Mouse (Mus musculus): ENCODE measurements around the gene Gm20388. TPM values are rescaled to one million over a fixed set of nuclear protein-coding genes. Genes with fewer than 3 reads are reported as not detected.

Gm20388 gene
- polyA plus RNA-seq, 1 experiment from 2014 or later, result not detected

GRCm38 (mm10) chr8:124240932-124241331, 4330.3 kb downstream of the Gm20388 start:
- no peak overlapping the region for H3K9ac ChIP-seq (replicated peaks)
- H3K27me3 ChIP-seq, result no peaks in the 10 kb centered on the region
- no peaks in the 10 kb centered on the region for H3K9me3 ChIP-seq
- WGBS, result 82% methylated on average over 8 of the region's 8 CpGs
- H3K4me3 ChIP-seq, result no peak overlapping the region
- peaks cover 28% of the 10 kb centered on the region for H3K4me1 ChIP-seq
- H3K4me2 ChIP-seq (replicated peaks), result no peak overlapping the region
- H3K27ac ChIP-seq (replicated peaks), result 0 out of 2 replicates have a peak overlapping the region, but pooled peaks have one; percentile 20
- no peak for ATAC-seq (replicated peaks)
- H3K36me3 ChIP-seq, result peaks cover 8% of the 10 kb centered on the region

GRCm38 (mm10) chr8:124242208-124242607, 4331.6 kb downstream of the Gm20388 start:
- H3K9ac ChIP-seq (replicated peaks), result no peak overlapping the region
- H3K27me3 ChIP-seq, result no peaks in the 10 kb centered on the region
- no peak for ATAC-seq (replicated peaks)
- 74% methylated on average over 6 of the region's 6 CpGs for WGBS
- no peak overlapping the region for H3K4me3 ChIP-seq
- peaks cover 8% of the 10 kb centered on the region for H3K36me3 ChIP-seq
- H3K9me3 ChIP-seq, result no peaks in the 10 kb centered on the region
- H3K4me2 ChIP-seq (replicated peaks), result no peak overlapping the region
- H3K27ac ChIP-seq (replicated peaks), result no peak overlapping the region
- H3K4me1 ChIP-seq, result peaks cover 30% of the 10 kb centered on the region

- H3K36me3 ChIP-seq, result peaks cover 8% of the 10 kb centered on the region
- no peak for ATAC-seq (replicated peaks)
- WGBS, result 96% methylated on average over 5 of the region's 5 CpGs
- no peak overlapping the region for H3K27ac ChIP-seq (replicated peaks)
- H3K4me1 ChIP-seq, result peaks cover 36% of the 10 kb centered on the region
- H3K4me2 ChIP-seq (replicated peaks), result no peak overlapping the region
- no peak overlapping the region for H3K9ac ChIP-seq (replicated peaks)
- H3K27me3 ChIP-seq, result no peaks in the 10 kb centered on the region
- H3K9me3 ChIP-seq, result no peaks in the 10 kb centered on the region
- H3K4me3 ChIP-seq, result no peak overlapping the region
Observed at GRCm38 (mm10) chr8:124242913-124243312, 4332.3 kb downstream of the Gm20388 start.

- WGBS, result 78% methylated on average over 6 of the region's 6 CpGs
- peaks cover 23% of the 10 kb centered on the region for H3K4me1 ChIP-seq
- no peak for ATAC-seq (replicated peaks)
- H3K36me3 ChIP-seq, result peaks cover 8% of the 10 kb centered on the region
- H3K4me3 ChIP-seq, result no peak overlapping the region
- no peak overlapping the region for H3K4me2 ChIP-seq (replicated peaks)
- H3K9me3 ChIP-seq, result no peaks in the 10 kb centered on the region
- no peak overlapping the region for H3K9ac ChIP-seq (replicated peaks)
- H3K27me3 ChIP-seq, result no peaks in the 10 kb centered on the region
- H3K27ac ChIP-seq (replicated peaks), result no peak overlapping the region
Observed at GRCm38 (mm10) chr8:124247581-124247980, 4336.9 kb downstream of the Gm20388 start.

- Histone ChIP-seq H3K4me1 (peaks cover 33% of the 10 kb centered on the region), H3K36me3 (peaks cover 8% of the 10 kb centered on the region), H3K4me3 (no peak overlapping the region), H3K4me2 (replicated peaks) (no peak overlapping the region), H3K27ac (replicated peaks) (no peak overlapping the region), H3K9me3 (no peaks in the 10 kb centered on the region), H3K27me3 (no peaks in the 10 kb centered on the region), H3K9ac (replicated peaks) (no peak overlapping the region)
- no peak for ATAC-seq (replicated peaks)
- WGBS, result 96% methylated on average over 6 of the region's 6 CpGs
Observed at GRCm38 (mm10) chr8:124248688-124249087, 4338.0 kb downstream of the Gm20388 start.

GRCm38 (mm10) chr8:124250255-124250654, 4339.6 kb downstream of the Gm20388 start:
- 34% methylated on average over 3 of the region's 3 CpGs for WGBS
- Histone ChIP-seq H3K4me2 (replicated peaks) (no peak overlapping the region), H3K27me3 (no peaks in the 10 kb centered on the region), H3K9ac (replicated peaks) (no peak overlapping the region), H3K9me3 (no peaks in the 10 kb centered on the region), H3K27ac (replicated peaks) (no peak overlapping the region), H3K4me1 (peaks cover 36% of the 10 kb centered on the region), H3K4me3 (no peak overlapping the region), H3K36me3 (no peaks in the 10 kb centered on the region)
- ATAC-seq (replicated peaks), result no peak

- no peak overlapping the region for H3K27ac ChIP-seq (replicated peaks)
- 46% methylated on average over 4 of the region's 4 CpGs for WGBS
Observed at GRCm38 (mm10) chr8:124250785-124251184, 4340.1 kb downstream of the Gm20388 start.

GRCm38 (mm10) chr8:124252533-124252950, 4341.9 kb downstream of the Gm20388 start:
- 69% methylated on average over 5 of the region's 5 CpGs for WGBS
- Histone ChIP-seq H3K36me3 (no peaks in the 10 kb centered on the region), H3K4me2 (replicated peaks) (no peak overlapping the region), H3K9me3 (no peaks in the 10 kb centered on the region), H3K27me3 (no peaks in the 10 kb centered on the region), H3K4me1 (peaks cover 52% of the 10 kb centered on the region), H3K4me3 (no peak overlapping the region), H3K9ac (replicated peaks) (no peak overlapping the region), H3K27ac (replicated peaks) (peak overlapping the region; percentile 24)
- ATAC-seq (replicated peaks), result no peak

More at GRCm38 (mm10) chr8:124250785-124251184, 4340.1 kb downstream of the Gm20388 start:
- no peak for ATAC-seq (replicated peaks)
- no peaks in the 10 kb centered on the region for H3K27me3 ChIP-seq
- H3K4me2 ChIP-seq (replicated peaks), result no peak overlapping the region
- H3K9me3 ChIP-seq, result no peaks in the 10 kb centered on the region
- peaks cover 40% of the 10 kb centered on the region for H3K4me1 ChIP-seq
- no peaks in the 10 kb centered on the region for H3K36me3 ChIP-seq
- H3K9ac ChIP-seq (replicated peaks), result no peak overlapping the region
- H3K4me3 ChIP-seq, result no peak overlapping the region

GRCm38 (mm10) chr8:124253939-124254338, 4343.3 kb downstream of the Gm20388 start:
- Histone ChIP-seq H3K4me3 (no peak overlapping the region), H3K9ac (replicated peaks) (no peak overlapping the region), H3K36me3 (no peaks in the 10 kb centered on the region), H3K4me1 (peaks cover 60% of the 10 kb centered on the region), H3K27me3 (no peaks in the 10 kb centered on the region), H3K9me3 (no peaks in the 10 kb centered on the region), H3K4me2 (replicated peaks) (no peak overlapping the region), H3K27ac (replicated peaks) (no peak overlapping the region)
- ATAC-seq (replicated peaks), result no peak
- WGBS, result 95% methylated on average over 6 of the region's 6 CpGs

GRCm38 (mm10) chr8:124256841-124257240, 4346.2 kb downstream of the Gm20388 start:
- Histone ChIP-seq H3K9me3 (no peaks in the 10 kb centered on the region), H3K27me3 (no peaks in the 10 kb centered on the region), H3K4me1 (peaks cover 67% of the 10 kb centered on the region), H3K4me2 (replicated peaks) (no peak overlapping the region), H3K36me3 (no peaks in the 10 kb centered on the region), H3K4me3 (no peak overlapping the region), H3K9ac (replicated peaks) (0 out of 2 replicates have a peak overlapping the region, but pooled peaks have one; percentile 2), H3K27ac (replicated peaks) (peak overlapping the region; percentile 85)
- 28% methylated on average over 9 of the region's 9 CpGs for WGBS
- peak; percentile 72 for ATAC-seq (replicated peaks)

GRCm38 (mm10) chr8:124257363-124257762, 4346.7 kb downstream of the Gm20388 start:
- H3K4me3 ChIP-seq, result no peak overlapping the region
- H3K27me3 ChIP-seq, result no peaks in the 10 kb centered on the region
- H3K36me3 ChIP-seq, result no peaks in the 10 kb centered on the region
- peak overlapping the region; percentile 85 for H3K27ac ChIP-seq (replicated peaks)
- 12% methylated on average over 10 of the region's 10 CpGs for WGBS
- no peak overlapping the region for H3K4me2 ChIP-seq (replicated peaks)
- H3K9me3 ChIP-seq, result no peaks in the 10 kb centered on the region
- H3K4me1 ChIP-seq, result peaks cover 65% of the 10 kb centered on the region
- no peak overlapping the region for H3K9ac ChIP-seq (replicated peaks)
- ATAC-seq (replicated peaks), result peak; percentile 71

GRCm38 (mm10) chr8:124259146-124259545, 4348.5 kb downstream of the Gm20388 start:
- no peak overlapping the region for H3K4me3 ChIP-seq
- no peak overlapping the region for H3K27ac ChIP-seq (replicated peaks)
- WGBS, result 87% methylated on average over 4 of the region's 4 CpGs
- no peak overlapping the region for H3K4me2 ChIP-seq (replicated peaks)
- H3K4me1 ChIP-seq, result peaks cover 64% of the 10 kb centered on the region
- no peak overlapping the region for H3K9ac ChIP-seq (replicated peaks)
- H3K36me3 ChIP-seq, result no peaks in the 10 kb centered on the region
- H3K9me3 ChIP-seq, result no peaks in the 10 kb centered on the region
- no peaks in the 10 kb centered on the region for H3K27me3 ChIP-seq
- ATAC-seq (replicated peaks), result no peak

- no peak overlapping the region for H3K27ac ChIP-seq (replicated peaks)
- 70% methylated on average over 7 of the region's 7 CpGs for WGBS
- ATAC-seq (replicated peaks), result no peak
- no peak overlapping the region for H3K9ac ChIP-seq (replicated peaks)
- H3K36me3 ChIP-seq, result no peaks in the 10 kb centered on the region
- no peaks in the 10 kb centered on the region for H3K27me3 ChIP-seq
- no peak overlapping the region for H3K4me3 ChIP-seq
- H3K4me2 ChIP-seq (replicated peaks), result no peak overlapping the region
- H3K9me3 ChIP-seq, result no peaks in the 10 kb centered on the region
- H3K4me1 ChIP-seq, result peaks cover 65% of the 10 kb centered on the region
Observed at GRCm38 (mm10) chr8:124259925-124260324, 4349.3 kb downstream of the Gm20388 start.

Data from forebrain, embryonic 15.5 days (tissue).